Mouse (Mus musculus) small intestine, adult 10 weeks (tissue): ENCODE measurements around the gene Gm43517. TPM values are rescaled to one million over a fixed set of nuclear protein-coding genes. Genes with fewer than 3 reads are reported as not detected.

Experiments used
- polyA plus RNA-seq: library from polyadenylated mRNA; stranded (reverse); fragments of 350-450 nt; fragmentation: Illumina TruSeq; extraction: RNeasy Lipid Tissue Mini Kit (QIAGEN cat#74804); gene quantifications from one replicate; pipeline ENCODE4 v1.2.3, GENCODE M21; 2014; ENCODE audit warnings: low replicate concordance

Gm43517 gene
- not detected for polyA plus RNA-seq

DNA sequence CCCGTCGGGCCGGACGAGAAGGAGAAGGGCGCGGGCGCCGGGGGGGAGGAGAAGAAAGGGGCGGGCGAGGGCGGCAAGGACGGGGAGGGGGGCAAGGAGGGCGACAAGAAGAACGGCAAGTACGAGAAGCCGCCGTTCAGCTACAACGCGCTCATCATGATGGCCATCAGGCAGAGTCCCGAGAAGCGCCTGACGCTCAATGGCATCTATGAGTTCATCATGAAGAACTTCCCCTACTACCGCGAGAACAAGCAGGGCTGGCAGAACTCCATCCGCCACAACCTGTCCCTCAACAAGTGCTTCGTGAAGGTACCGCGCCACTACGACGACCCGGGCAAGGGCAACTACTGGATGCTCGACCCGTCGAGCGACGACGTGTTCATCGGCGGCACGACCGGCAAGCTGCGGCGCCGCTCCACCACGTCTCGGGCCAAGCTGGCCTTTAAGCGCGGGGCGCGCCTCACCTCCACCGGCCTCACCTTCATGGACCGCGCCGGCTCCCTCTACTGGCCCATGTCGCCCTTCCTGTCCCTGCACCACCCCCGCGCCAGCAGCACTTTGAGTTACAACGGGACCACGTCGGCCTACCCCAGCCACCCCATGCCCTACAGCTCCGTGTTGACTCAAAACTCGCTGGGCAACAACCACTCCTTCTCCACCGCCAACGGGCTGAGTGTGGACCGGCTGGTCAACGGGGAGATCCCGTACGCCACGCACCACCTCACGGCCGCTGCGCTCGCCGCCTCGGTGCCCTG lies at the start of gene Gm43517:
Gene Gm43517, plus strand, starts transcription at position 299 of the 755 bp plus-strand sequence.

DNA sequence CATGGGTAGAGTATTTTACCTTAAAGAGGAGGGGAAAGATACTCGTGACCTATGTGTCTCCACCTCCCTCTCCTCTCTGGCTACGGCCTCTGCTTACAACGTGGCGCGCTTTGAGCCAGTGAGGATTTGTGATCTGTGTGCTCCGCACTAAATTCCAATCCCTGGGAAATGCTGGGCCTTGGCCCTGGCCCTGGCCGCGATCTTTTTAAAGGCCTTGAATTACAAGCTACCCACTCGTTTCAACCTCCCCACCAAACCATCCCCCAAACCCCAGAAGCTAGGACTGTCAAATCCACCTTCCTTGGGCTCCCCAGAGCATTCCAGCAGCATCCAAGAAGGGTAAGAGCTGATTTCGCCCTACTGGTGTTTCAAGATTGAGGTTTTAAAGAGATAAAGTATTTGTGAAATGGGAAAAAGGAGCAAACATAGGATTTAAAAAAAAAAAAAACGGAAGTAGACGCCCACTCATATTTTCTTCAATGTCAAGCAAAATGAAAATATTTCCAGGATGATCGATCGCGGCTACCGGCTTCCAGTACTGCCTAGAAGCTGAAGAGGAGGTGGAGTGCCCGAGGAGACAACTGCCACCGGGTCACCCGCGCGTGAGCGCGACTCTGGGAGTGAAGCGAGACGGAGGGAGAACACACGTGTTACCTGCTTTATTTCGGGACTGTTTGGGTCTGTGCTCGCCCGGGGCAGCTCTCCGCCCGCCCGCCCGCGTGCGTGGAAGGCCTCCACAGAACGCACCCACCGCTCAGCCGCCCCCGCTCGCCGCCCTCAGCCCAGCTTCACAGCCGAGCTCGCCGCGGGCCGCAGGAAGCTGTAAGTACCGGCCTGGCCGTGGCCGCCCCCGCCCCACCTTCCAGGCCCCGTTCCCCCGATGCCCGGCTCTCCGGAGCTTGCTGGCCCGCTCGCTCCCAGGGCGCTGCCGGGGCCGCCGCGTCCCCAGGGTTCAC lies 2.1 kb upstream of the Gm43517 start, which contains the start of gene Foxg1:
Gene Foxg1, plus strand, starts transcription at position 96 of the 956 bp plus-strand sequence.

Other genes starting within 250 kb of the Gm43517 start
- gene Foxg1, start 2.5 kb upstream of the Gm43517 start, polyA plus RNA-seq: not detected